Mouse (Mus musculus) forebrain, embryonic 13.5 days (tissue): ENCODE data around the gene Tecpr2. TPM values are rescaled to one million over a fixed set of nuclear protein-coding genes. Genes with fewer than 3 reads are reported as not detected.

Source experiments
- ATAC-seq: fragments of 200-750 bp; cut with Nextera tagmentation; 2 replicates; pipeline ENCODE4 v1.8.0; 2017
- H3K27ac ChIP-seq: fragments of 300-500 bp; sonication (generic); 2 replicates; pipeline ENCODE4 v1.5.1; 2015; ENCODE audit warnings: inconsistent platforms, mild to moderate bottlenecking, moderate library complexity
- H3K27me3 ChIP-seq: fragments of 300-500 bp; sonication (generic); 2 replicates; pipeline ENCODE4 v1.6.1; 2015; ENCODE audit warnings: mild to moderate bottlenecking, inconsistent platforms
- H3K36me3 ChIP-seq: fragments of 300-500 bp; sonication (generic); 2 replicates; pipeline ENCODE4 v1.6.1; 2015; ENCODE audit warnings: mild to moderate bottlenecking, inconsistent platforms; ENCODE audit not compliant: poor library complexity, severe bottlenecking
- H3K4me1 ChIP-seq: fragments of 300-500 bp; sonication (generic); 2 replicates; pipeline ENCODE4 v1.6.1; 2015; ENCODE audit warnings: inconsistent platforms
- H3K4me2 ChIP-seq: fragments of 300-500 bp; sonication (generic); 2 replicates; pipeline ENCODE4 v1.6.1; 2015; ENCODE audit warnings: inconsistent platforms, mild to moderate bottlenecking, moderate library complexity
- H3K4me3 ChIP-seq: fragments of 300-500 bp; sonication (generic); 2 replicates; pipeline ENCODE4 v1.5.1; 2015; ENCODE audit warnings: mild to moderate bottlenecking, inconsistent platforms
- H3K9ac ChIP-seq: fragments of 300-500 bp; sonication (generic); 2 replicates; pipeline ENCODE4 v1.6.1; 2015; ENCODE audit warnings: mild to moderate bottlenecking, inconsistent platforms
- H3K9me3 ChIP-seq: fragments of 300-500 bp; sonication (generic); replicated peaks from 2 replicates; pipeline ENCODE4 v1.6.1; 2016; ENCODE audit warnings: inconsistent platforms
- WGBS: fragments of 180-500 bp; shearing (Covaris S2); methylation state at CpG from one replicate; pipeline ENCODE4 v1.1.7; 2015; 5-methylcytosine and 5-hydroxymethylcytosine counted together
- polyA plus RNA-seq: library from polyadenylated mRNA; unstranded; fragments of >200 nt; fragmentation: Nextera tagmentation; extraction: Ambion mirVana; gene quantifications from 2 replicates; pipeline ENCODE4 v1.2.1, GENCODE M21; 2015

Tecpr2 gene
- polyA plus RNA-seq = 5.4 and 6.9 TPM in 2 replicates

- under 1% methylated on average over 71 of the region's 74 CpGs for WGBS
- peak within 1 kb of the TSS; percentile 94 for H3K4me2 ChIP-seq
- peak; percentile 99 for ATAC-seq
Observed at GRCm38 (mm10) chr12:110889036-110890020, at the start of gene Tecpr2, which contains the start of gene Cinp. Gene Tecpr2, plus strand, starts transcription at chr12:110889264. Gene Cinp, minus strand, starts transcription at chr12:110889145.

GRCm38 (mm10) chr12:110840348-110841198, 48.5 kb upstream of the Tecpr2 start, which contains the start of gene Mok:
Gene Mok, minus strand, starts transcription at chr12:110840939.
- Histone ChIP-seq H3K27me3 (peaks cover 18% of the 10 kb centered on the region), H3K36me3 (no peaks in the 10 kb centered on the region), H3K4me3 (peak within 1 kb of the TSS; percentile 67), H3K4me1 (peaks cover 44% of the 10 kb centered on the region), H3K4me2 (peak within 1 kb of the TSS; percentile 69), H3K9me3 (no peaks in the 10 kb centered on the region), H3K9ac (peak within 1 kb of the TSS; percentile 65), H3K27ac (no peak within 1 kb of the TSS)
- WGBS = under 1% methylated on average over 69 of the region's 71 CpGs
- ATAC-seq = peak; percentile 79

More at GRCm38 (mm10) chr12:110889036-110890020, at the start of gene Tecpr2, which contains the start of gene Cinp:
- Histone ChIP-seq H3K9ac (peak within 1 kb of the TSS; percentile 90), H3K36me3 (no peaks in the 10 kb centered on the region), H3K4me3 (peak within 1 kb of the TSS; percentile 69), H3K27ac (peak within 1 kb of the TSS; percentile 85), H3K27me3 (no peaks in the 10 kb centered on the region), H3K9me3 (no peaks in the 10 kb centered on the region), H3K4me1 (peaks cover 22% of the 10 kb centered on the region)

- Histone ChIP-seq H3K4me1 (peaks cover 46% of the 10 kb centered on the region), H3K27me3 (peaks cover 31% of the 10 kb centered on the region), H3K4me2 (no peak overlapping the region), H3K4me3 (no peak overlapping the region), H3K27ac (no peak overlapping the region), H3K9me3 (no peaks in the 10 kb centered on the region), H3K36me3 (no peaks in the 10 kb centered on the region), H3K9ac (no peak overlapping the region)
- WGBS = 75% methylated on average over 5 of the region's 5 CpGs
- no peak for ATAC-seq
Observed at GRCm38 (mm10) chr12:110841731-110842493, 47.2 kb upstream of the Tecpr2 start.

- H3K36me3 ChIP-seq = no peaks in the 10 kb centered on the region
- WGBS = 18% methylated on average over 32 of the region's 32 CpGs
- H3K9me3 ChIP-seq = no peaks in the 10 kb centered on the region
- H3K27ac ChIP-seq = no peak overlapping the region
- H3K27me3 ChIP-seq = peaks cover 40% of the 10 kb centered on the region
- peaks cover 36% of the 10 kb centered on the region for H3K4me1 ChIP-seq
- H3K4me2 ChIP-seq = peak overlapping the region; percentile 63
- H3K9ac ChIP-seq = peak overlapping the region; percentile 53; the same call in 1 of the 2 replicates
- peak; percentile 38; the same call in 1 of the 2 replicates for ATAC-seq
- H3K4me3 ChIP-seq = peak overlapping the region; percentile 43
Observed at GRCm38 (mm10) chr12:110843194-110844048, 45.6 kb upstream of the Tecpr2 start.

GRCm38 (mm10) chr12:110844227-110845130, 44.6 kb upstream of the Tecpr2 start:
- no peak overlapping the region for H3K27ac ChIP-seq
- H3K4me2 ChIP-seq = peak overlapping the region; percentile 63
- 1% methylated on average over 42 of the region's 42 CpGs for WGBS
- peaks cover 42% of the 10 kb centered on the region for H3K27me3 ChIP-seq
- ATAC-seq = no peak
- no peaks in the 10 kb centered on the region for H3K36me3 ChIP-seq
- H3K4me1 ChIP-seq = peaks cover 36% of the 10 kb centered on the region
- peak overlapping the region; percentile 53 for H3K9ac ChIP-seq
- no peaks in the 10 kb centered on the region for H3K9me3 ChIP-seq
- H3K4me3 ChIP-seq = peak overlapping the region; percentile 43

- Histone ChIP-seq H3K9ac (peak overlapping the region; percentile 53), H3K4me2 (peak overlapping the region; percentile 63), H3K4me1 (peaks cover 29% of the 10 kb centered on the region), H3K9me3 (no peaks in the 10 kb centered on the region), H3K27me3 (peaks cover 42% of the 10 kb centered on the region), H3K4me3 (peak overlapping the region; percentile 43), H3K36me3 (no peaks in the 10 kb centered on the region), H3K27ac (no peak overlapping the region)
- 1% methylated on average over 36 of the region's 36 CpGs for WGBS
- peak; percentile 77 for ATAC-seq
Observed at GRCm38 (mm10) chr12:110845131-110845880, 43.8 kb upstream of the Tecpr2 start.

- 59% methylated on average over 6 of the region's 6 CpGs for WGBS
- Histone ChIP-seq H3K4me3 (peak overlapping the region; percentile 43; the same call in 1 of the 2 replicates), H3K4me1 (peaks cover 37% of the 10 kb centered on the region), H3K27me3 (peaks cover 42% of the 10 kb centered on the region), H3K27ac (no peak overlapping the region), H3K36me3 (no peaks in the 10 kb centered on the region), H3K9me3 (no peaks in the 10 kb centered on the region), H3K9ac (peak overlapping the region; percentile 53; the same call in 1 of the 2 replicates), H3K4me2 (peak overlapping the region; percentile 63)
- ATAC-seq = no peak
Observed at GRCm38 (mm10) chr12:110846191-110846765, 42.8 kb upstream of the Tecpr2 start.

GRCm38 (mm10) chr12:110850010-110850928, 38.8 kb upstream of the Tecpr2 start, which contains the start of gene Zfp839:
Gene Zfp839, plus strand, starts transcription at chr12:110850253.
- H3K27ac ChIP-seq = no peak within 1 kb of the TSS
- peak within 1 kb of the TSS; percentile 76 for H3K4me2 ChIP-seq
- peaks cover 27% of the 10 kb centered on the region for H3K27me3 ChIP-seq
- H3K4me3 ChIP-seq = peak within 1 kb of the TSS; percentile 84
- peaks cover 25% of the 10 kb centered on the region for H3K4me1 ChIP-seq
- H3K9me3 ChIP-seq = no peaks in the 10 kb centered on the region
- WGBS = under 1% methylated on average over 87 of the region's 89 CpGs
- H3K9ac ChIP-seq = peak within 1 kb of the TSS; percentile 85
- H3K36me3 ChIP-seq = peaks cover 3% of the 10 kb centered on the region
- ATAC-seq = peak; percentile 81
